Mouse (Mus musculus): ENCODE measurements around the gene Prkce.

Prkce gene

DNA sequence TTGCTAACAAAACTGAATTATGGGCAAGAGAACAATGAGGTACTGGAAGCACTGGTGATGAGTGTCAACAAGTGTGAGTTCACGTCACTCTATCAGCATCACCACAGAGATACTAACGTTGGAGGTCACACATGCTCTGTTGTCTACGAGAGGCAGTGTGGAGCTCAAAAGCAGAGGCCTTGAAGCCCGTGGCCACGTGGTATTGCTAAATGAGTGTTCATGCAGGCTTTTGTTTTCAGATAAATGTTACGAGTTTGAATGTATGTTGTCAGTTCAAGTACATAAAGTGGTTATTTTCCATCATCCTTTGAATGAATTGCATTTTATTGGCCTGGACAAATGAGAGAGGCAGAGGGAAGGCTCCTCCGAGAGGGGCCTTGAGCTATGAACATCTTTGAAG lies 276.3 kb downstream of the Prkce start:
- no peak for DNase-seq (ENCODE audit: low spot score in 2 of 2)

DNA sequence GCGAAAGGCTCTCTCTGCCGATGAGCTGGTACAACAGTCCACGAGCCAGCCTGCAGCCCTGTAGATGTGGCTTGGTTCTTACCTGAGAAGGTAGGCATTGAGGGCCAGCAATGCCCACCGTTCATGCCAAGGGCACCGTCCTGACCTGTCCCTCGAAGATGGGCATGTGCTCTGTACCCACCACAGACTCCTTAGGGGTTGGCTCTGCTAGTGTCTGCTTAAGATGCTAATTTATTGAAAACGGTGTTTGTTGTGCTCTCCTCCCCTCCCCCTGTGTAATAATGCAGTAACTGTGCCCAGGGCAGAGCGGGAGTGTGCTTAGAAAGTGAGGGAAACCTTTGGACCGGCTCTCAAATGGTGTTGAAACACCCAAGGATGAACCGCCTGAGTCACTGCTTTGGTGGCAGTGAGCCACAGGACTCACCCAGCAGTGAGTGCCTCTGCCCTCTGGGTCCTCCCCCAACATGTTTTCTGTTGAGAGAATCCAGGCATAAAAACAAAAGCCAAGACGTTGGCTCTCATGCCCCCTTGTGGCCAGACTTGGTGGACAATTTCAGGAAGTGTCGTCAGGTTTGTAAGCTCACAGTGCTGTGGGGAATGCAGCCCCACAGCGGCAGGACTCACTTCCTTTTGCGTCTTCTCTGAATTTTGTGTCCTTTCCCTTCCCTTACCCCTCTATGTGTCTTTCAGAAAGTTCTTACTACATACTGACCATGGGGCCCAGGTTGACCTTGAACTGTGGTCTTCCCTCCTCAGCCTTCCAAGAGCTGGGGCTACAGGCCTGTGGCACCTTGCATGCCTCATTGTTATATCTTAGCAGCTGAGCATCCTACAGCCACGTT lies 277.2 kb downstream of the Prkce start:
- DNase-seq (ENCODE audit: low spot score in 2 of 2), result peak; percentile 86 to 87

DNA sequence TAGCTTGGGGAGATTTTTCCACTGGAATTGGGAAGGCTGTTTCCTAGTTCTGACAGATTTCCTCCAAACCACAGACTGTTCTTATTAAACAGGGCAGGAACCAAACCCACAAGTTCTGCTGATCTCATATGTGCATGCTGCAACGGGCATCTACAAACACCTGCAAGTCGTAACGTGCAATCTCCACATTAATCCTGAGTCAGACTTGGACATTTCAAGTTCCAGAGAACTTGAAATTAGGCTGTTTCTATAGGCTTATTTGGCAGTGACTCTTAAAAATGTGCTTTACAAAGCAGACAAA lies 277.8 kb downstream of the Prkce start:
- DNase-seq (ENCODE audit: low spot score in 2 of 2), result no peak

DNA sequence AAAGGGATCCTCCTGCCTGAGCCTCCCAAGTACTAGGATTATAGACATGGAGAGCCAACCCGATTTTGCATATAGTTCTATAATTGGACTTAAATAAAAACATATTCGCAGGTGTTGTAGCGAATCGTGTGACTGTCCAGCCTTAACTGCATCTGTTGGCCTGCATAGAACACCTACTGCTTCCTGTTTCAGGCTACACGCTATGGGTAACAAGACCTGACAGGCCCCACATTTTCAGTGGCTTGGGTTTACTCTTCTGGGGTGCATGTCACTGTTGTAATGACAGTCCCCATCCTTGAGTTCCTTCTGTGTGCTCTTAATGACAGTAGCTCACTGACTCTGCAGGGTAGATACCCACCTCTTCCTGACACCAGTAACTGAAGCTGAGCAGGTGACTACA lies 278.3 kb downstream of the Prkce start:
- no peak for DNase-seq (ENCODE audit: low spot score in 2 of 2)

DNA sequence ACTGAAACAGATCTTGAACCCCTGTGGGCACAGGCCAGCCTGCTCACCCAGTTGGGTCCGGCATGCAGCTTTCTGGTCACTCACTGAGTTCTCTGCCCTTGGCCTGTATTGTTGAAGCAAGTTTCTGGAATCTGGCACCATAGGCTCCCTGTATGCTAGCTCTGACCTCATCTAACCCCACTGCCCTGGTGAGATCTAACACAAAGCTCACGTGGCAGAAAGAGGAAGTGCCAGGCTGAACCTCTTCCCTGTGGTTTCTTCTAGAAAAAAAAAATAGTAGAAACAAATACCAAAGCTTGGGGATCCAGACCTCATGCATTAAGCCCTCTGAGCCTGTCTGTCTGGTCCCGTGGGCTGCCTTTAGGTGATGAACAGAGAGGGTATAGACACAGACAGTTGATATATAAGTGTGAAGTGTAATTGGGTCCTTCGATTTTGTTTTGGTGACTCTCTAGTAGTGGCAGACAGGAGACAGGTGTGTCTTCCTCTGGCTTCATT lies 279.6 kb downstream of the Prkce start:
- DNase-seq (ENCODE audit: low spot score in 2 of 2), result no peak

DNA sequence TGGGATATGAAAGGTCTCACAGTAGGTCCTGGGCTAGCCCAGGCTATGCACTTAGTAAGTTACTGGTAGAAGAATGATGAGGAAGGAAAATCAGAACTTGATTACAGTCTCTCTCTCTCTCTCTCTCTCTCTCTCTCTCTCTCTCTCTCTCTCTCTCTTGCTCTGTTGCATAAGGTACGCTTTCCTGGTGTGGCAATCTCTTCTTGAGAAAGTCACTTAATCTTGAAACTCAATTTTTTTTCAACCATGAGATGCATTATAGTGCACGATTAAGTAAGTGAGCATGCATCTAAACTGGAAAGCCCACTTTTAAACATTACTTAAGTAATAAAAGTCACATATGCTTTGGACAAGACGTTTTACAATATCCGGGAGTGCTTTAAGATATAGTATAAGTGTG lies 285.3 kb downstream of the Prkce start:
- DNase-seq (ENCODE audit: low spot score in 2 of 2), result no peak

DNA sequence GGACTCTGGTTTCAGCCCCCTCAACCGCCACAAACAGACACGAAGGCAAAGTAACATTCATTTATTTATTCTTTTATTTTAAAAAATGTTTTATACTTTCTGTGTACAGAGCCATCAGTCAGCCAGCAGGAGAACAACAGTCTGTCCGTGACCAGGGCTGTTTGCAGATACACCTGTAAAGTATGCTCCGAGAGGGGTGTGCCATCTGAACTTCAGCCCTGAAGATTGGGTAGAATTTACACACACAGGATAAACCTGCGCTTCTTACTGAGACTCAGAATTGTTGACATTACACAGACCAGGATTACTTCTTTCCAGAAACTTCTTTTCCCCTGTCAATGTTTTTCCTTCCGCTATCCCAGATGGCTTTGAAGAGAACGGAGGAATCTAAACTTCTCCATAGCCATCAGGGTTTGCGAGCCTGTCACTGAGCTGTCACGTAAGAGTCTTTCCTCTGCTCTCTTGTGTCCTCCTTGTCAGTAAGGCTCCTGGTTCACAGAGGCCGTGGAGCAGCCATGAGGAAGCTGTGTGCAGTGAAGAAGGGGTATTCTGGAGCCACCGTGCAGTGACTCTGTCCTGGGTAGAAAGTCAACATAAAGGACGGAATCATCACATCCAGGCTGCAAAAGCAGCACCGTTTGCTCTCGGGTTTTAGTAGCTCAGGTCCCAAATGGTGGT lies 286.2 kb downstream of the Prkce start:
- DNase-seq (ENCODE audit: low spot score in 2 of 2), result no peak

DNA sequence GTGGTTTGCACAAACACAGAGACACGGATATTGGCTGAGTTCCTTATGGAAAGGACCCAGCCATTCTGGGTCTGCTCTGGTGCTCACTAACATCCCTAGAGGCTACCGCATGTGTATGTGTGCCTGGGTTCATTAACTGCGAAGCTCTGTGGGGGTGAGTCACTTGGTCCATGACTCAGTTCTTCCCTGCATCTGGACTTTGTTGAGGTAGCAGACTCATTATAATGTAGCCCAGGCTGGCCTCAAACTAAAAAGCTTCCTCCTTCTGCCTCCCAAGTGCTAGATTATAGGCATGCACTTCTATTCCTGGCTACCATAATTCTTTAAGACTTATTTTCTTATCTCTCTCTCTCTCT lies 286.7 kb downstream of the Prkce start:
- DNase-seq (ENCODE audit: low spot score in 2 of 2), result no peak

DNA sequence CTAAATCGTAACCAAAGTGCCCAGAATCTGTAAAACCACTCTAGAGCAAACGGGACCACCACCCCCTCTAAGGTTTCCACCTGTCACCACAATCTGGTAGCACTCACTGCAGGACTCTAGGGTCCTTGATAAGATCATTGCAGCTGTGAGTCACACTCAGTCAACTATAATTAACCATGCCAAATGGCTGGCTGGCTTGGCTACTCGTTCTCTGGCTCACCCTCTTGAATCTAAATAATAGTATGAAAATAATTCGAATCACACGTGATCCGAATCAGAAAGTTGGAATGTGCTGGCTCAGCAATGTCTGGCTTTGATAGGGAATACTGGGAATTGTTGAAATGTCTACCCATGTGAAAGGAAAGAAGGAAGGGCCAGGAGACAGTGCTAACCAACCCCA lies 288.9 kb downstream of the Prkce start:
- no peak for DNase-seq (ENCODE audit: low spot score in 2 of 2)

DNA sequence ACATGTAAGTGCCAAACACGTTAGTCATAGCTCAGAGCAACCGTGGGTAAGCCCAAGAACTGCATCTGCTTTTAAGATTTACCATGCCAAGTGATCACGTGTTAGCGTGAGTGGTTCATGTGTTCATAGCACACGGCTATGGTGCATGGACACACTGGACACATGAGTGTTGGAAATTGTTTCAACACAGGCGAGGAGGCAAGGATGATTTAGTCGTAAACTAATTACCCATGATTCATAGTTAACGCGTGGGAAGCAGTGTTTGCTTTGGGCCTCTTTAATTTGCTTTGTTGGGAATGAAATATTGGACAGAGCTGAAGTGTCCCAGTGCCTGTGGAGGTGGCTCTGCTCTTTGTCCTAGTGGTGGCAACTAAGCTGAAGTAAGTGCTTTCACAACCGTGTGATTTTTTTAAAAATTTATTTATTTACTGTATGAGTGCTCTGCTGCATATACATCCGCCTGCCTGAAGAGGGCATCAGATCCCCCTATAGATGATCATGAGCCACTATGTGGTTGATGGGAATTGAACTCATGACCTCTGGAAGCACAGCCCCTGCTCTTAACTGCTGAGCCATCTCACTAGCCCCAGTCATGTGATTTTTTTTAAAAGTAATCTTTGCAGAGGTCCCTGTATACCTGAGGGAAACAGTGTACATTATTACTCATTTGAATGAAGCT lies 290.9 kb downstream of the Prkce start:
- DNase-seq (ENCODE audit: low spot score in 2 of 2), result no peak

DNA sequence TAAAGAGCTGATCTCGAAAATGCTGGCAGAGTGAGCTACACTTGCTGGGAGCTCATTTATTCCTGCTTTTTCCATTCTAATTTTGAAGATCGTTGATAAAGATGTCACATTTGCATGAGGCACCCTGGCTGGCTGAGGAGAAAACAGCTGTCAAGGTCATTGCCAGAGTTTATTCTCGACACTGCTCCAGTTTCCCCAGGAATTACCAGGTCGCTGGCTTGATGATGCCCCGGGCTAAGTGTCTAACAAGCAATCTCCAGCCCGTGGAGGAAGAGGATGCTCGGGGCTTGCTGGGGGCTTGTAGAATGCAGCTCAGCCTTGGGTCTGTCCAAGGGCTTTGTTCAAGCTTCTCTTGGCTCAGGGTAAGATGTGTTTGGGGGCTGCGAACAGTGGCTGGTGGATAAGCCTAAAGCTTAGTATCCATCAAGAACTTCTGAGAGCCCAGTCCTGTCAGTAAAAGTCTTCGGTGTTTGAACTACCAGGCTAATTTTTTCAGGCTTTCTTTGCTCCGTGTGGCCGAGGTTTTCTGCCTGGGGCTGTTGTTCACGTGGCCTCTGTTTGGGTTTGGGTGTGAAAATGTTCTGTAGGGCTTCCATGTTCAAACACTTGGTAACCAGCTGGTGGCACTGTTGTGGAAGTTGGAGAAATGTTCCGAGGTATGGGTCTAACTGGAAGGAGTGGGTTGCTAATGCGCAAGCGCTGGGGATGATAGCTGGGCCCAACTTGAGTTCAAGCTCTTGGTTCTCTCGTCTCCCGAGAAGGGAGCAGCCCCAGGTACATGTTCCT lies 293.3 kb downstream of the Prkce start:
- no peak for DNase-seq (ENCODE audit: low spot score in 2 of 2)

DNA sequence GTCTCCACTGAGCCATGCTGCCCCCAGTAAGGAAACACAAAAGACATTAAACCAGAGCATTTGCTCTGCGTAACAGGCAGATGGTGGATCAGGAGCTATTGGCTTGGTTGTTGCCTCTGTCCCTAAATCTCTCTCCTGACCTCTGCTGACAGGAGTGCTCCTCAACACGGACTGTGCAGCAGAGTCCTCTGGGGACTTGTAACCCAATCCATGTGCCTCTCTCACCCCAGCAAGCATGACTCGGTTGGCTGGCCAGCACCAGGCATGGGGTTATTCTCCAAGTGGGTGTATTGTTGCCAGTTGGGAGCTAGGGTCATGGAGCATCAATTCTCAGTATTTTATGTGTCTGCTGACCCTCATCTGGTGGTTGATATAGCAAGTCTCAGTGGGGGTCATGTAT lies 295.8 kb downstream of the Prkce start:
- no peak for DNase-seq (ENCODE audit: low spot score in 2 of 2)

DNA sequence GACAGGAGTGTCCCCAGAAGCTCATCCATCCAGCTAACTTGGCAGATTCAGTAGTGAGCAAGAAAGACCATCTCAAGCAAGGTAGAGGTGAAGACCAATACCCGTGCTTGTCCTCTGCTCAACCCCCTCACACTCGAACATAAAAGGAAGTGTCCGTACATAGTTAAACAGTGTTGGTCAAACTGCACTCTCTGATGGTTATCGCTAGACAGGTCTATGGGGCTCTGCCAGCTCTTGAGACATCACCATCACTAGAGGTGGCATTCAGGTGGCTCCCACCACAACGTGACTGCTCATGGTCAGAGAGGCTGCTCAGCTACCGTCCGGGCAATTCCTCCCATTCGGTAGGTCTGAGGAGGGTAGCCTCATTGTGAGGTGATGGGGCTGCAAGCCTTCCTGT lies 296.6 kb downstream of the Prkce start:
- no peak for DNase-seq (ENCODE audit: low spot score in 2 of 2)

DNA sequence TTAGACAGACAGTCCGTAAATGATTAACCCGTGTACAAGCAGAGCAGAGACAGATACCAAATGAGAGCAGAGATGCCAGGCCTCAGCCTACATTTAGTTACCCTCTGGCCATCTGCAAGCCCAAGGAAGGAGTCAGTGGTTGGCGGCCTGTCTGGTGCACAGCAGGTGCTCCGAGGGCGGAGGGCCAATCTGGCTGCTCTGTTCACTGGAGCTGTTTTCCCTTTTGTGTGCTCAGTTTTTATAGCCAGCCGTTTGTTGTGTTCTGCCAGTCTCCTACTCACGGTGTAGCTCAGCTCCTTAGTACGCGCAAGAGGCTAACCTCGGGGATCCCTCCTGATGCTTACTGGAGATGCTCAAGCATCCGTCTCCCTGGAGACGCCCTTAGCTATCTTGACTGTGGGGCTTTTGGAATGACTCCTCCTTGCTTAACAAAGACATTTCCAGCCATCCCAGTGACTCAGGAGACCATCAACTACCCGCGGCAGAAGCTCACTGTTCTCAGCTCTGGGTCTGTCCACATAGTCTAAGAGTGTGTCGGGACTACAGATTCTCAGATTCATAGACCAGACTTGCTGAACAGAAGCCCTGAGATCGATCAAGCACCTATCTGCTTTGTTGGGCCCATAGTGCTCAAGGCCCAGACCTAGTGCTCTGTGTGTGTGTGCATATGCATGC lies 297.2 kb downstream of the Prkce start:
- DNase-seq (ENCODE audit: low spot score in 2 of 2), result no peak

DNA sequence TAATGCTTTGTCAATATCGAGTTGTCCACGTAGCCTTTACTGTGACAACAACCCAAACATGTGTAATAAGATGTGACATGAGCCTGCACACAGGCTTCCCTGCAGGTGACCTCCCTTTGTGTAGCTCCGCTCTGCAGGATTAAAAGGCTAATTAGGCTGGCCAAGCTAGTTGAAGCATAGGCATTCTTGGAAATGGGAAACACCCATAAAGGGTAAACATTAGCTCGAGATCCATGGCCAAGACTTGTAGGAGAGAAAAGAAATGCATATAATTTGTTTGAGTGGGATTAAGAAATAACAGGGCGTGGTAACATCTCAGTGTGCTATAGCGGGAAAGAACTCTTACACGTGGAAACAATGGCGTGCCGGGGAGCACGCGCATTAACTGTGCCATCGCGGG lies 298.3 kb downstream of the Prkce start:
- no peak for DNase-seq (ENCODE audit: low spot score in 2 of 2)

DNA sequence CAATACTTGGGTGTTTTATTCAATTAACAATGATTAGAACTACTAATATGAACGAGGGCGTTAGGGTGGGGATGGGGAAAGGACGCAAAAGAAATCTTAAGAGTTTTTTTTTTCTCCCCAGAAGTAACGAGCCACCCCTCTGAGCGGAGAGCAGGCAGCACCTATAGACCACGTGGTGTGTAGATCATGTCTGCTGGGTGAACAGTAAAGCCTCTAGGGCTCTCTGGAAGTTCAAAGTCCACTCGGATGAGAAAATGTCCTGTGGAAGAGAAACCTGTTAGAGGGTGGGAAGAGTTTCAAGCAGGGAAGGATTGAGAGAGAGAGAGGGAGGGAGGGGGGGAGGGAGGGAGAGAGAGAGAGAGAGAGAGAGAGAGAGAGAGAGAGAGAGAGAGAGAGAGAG lies 298.8 kb downstream of the Prkce start:
- no peak for DNase-seq (ENCODE audit: low spot score in 2 of 2)

DNA sequence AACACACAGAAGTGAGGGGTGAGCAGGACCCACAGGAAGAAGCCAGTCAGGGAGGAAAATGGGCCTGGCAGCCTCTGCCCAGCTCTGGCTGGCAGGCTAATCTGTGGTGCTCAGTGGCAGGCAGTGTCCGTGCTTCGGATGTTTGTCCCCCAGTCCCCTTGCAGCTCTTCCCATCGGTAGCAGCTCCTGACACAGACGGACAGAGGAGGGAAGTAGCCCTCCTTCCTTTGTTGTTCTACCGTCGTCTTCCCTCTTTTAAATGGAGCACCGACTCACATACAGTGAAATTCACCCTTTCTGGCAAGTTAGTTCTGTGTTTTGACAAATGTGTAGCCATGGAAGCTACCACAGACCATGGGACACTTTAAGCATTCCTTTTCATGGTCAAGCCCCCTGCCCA lies 299.3 kb downstream of the Prkce start:
- DNase-seq (ENCODE audit: low spot score in 2 of 2), result no peak

DNA sequence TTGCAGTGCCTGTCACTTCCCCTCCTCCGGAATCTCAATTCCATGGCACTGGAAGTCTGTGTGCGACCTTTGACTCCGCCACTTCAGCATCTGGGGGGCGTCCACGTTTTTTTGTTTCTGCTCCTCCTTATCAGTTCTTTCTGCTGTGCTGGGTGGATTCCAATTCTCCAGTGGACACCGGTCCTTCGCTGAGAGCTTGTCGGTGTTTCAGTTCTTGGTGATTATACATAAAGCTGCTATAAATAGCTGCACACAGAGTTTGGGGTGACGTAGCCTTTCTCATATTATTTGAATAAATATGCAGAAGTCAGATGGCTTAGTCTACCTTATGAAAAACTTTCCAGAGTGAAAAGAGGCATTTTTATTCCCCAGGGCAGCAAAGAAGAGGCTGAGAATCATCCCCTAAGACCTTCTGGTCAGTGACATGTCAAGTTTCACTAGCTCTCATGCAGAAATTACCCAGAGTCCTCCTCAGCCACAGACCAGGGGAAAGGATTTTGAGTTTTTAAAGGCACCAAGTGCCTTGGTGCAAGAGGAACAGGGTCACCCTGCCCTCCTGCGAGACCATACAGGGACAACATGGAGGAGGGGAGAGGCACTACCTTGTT lies 299.8 kb downstream of the Prkce start:
- no peak for DNase-seq (ENCODE audit: low spot score in 2 of 2)

DNA sequence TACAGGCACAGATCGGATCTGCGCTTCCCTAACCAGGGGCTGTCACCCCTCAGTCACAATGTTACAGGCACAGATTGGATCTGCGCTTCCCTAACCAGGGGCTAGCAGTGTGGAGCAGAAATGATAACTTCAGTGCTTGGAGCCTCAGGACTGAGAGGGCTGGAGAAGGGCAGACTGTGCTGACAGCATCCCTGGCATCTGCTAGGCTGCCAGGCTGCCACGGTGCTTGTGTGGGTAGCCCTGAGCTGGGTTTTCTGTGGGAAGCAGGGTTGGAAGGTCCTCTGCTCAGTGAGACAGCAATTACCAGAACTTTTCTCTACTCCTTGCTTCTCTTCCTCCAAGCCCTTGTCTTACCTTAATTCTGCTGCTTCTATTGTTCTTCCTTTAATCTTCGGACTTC lies 300.4 kb downstream of the Prkce start:
- no peak for DNase-seq (ENCODE audit: low spot score in 2 of 2)

DNA sequence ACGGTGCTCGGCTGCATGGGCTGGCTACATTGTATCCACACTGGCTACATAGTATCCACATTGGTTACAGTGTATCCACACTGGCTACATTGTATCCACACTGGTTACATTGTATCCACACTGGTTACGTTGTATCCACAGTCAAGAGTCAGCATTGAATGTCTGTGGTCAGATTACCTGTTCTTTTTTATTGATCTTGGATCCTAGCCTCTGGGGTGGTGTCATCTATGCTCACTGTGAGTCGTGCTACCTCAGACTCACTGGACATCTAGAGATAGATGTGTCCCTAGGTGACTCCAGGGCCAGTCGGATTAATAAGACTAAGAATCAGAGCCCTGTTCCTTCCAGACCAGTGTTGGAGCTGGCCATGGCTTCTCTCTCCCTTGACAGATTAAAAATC lies 302.6 kb downstream of the Prkce start:
- no peak for DNase-seq (ENCODE audit: low spot score in 2 of 2)

DNA sequence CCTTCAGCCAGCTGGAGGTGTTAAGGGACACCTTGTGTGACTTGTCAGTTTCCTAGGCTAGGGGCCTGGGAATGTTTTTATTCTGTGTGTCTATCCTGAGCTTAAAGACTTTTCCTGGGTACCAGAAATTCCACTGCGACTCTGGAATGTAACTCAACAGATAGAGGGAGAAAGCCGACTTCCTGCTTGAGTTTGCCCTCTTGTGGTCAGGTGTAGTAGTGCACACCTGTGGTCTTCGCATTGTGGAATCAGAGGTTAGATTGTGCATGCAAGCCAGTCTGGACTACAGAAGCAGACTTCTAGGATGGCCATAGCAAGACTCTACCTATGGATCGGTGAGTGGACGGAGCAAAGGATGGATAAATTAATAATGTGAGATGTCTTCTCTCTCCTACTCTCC lies 304.1 kb downstream of the Prkce start:
- DNase-seq (ENCODE audit: low spot score in 2 of 2), result no peak
